Mouse (Mus musculus): ENCODE measurements around the gene Gm9803.

DNA sequence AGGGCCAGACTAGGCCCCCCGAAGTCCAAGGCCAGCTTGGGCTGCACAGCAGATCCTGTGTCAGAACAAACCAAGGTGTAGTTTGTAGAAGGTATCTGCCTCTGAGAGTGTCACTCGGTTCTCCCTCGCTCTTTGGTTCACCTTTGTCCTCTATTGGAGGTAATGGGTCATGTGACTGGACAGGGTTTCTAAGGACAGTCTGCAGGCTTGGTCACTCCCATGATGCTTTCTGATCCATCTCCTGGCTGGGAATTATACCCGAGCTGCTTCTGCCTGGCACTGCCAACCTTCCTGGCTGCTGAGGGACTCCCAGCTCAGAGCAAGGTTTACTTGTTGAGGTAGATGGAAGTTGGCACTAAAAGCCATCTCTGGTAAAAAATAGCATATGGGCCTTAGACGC lies 33.0 kb upstream of the Gm9803 start:
- no peak for TF ChIP-seq CTCF (IDR thresholded peaks at IDR 0.05; ENCODE audit: insufficient read depth, low read length)
- TF ChIP-seq POLR2A (IDR thresholded peaks at IDR 0.05; ENCODE audit: borderline replicate concordance, extremely low read depth, low read depth, low read length): no peak
